Mouse (Mus musculus) liver, adult (tissue): Measurements from ENCODE around the gene Cfap100.

Source experiments
- GATA4 ChIP-seq: IDR thresholded peaks from 2 replicates; pipeline ENCODE4 v1.6.1; 2014; ENCODE audit warnings: mild to moderate bottlenecking, low read length; ENCODE audit not compliant: insufficient replicate concordance

The Cfap100 gene

GRCm38 (mm10) chr6:90360922-90361614, 67.5 kb downstream of the Cfap100 start:
- TF ChIP-seq GATA4 = no peak

GRCm38 (mm10) chr6:90360024-90360781, 68.4 kb downstream of the Cfap100 start:
- TF ChIP-seq GATA4 = no peak

GRCm38 (mm10) chr6:90359445-90359844, 69.2 kb downstream of the Cfap100 start:
- no peak for TF ChIP-seq GATA4

- no peak for TF ChIP-seq GATA4
These were observed 70.5 kb downstream of the Cfap100 start for GRCm38 (mm10) chr6:90358142-90358541.
